Mouse (Mus musculus): ENCODE measurements around the gene Tpst1. TPM values are rescaled to one million over a fixed set of nuclear protein-coding genes. Genes with fewer than 3 reads are reported as not detected.

Tpst1 gene
- polyA plus RNA-seq, 1 experiment from 2014 or later = 65.4 TPM

GRCm38 (mm10) chr5:130084271-130084670, 11.1 kb downstream of the Tpst1 start:
- DNase-seq (ENCODE audit: low spot score) = no peak
- peaks cover 56% of the 10 kb centered on the region for H3K36me3 ChIP-seq
- WGBS = 93% methylated on average over 3 of the region's 3 CpGs
- peaks cover 11% of the 10 kb centered on the region for H3K4me1 ChIP-seq
- no peak overlapping the region for H3K4me3 ChIP-seq
- 0 out of 2 replicates have a peak, but pooled peaks cover 2% of the 10 kb centered on the region for H3K9me3 ChIP-seq (replicated peaks)
- no peak overlapping the region for H3K27ac ChIP-seq
- no peaks in the 10 kb centered on the region for H3K27me3 ChIP-seq (ENCODE audit: low read depth, poor library complexity, severe bottlenecking)

- peaks cover 59% of the 10 kb centered on the region for H3K36me3 ChIP-seq
- H3K27me3 ChIP-seq (ENCODE audit: low read depth, poor library complexity, severe bottlenecking) = no peaks in the 10 kb centered on the region
- H3K4me3 ChIP-seq = no peak overlapping the region
- no peak overlapping the region for H3K27ac ChIP-seq
- H3K9me3 ChIP-seq (replicated peaks) = no peaks in the 10 kb centered on the region
- WGBS = 89% methylated on average over 7 of the region's 7 CpGs
- DNase-seq (ENCODE audit: low spot score) = no peak
- peaks cover 3% of the 10 kb centered on the region; the same call in 1 of the 2 replicates for H3K4me1 ChIP-seq
Measured at GRCm38 (mm10) chr5:130088008-130088407, 14.9 kb downstream of the Tpst1 start.

GRCm38 (mm10) chr5:130088612-130089011, 15.5 kb downstream of the Tpst1 start:
- Histone ChIP-seq H3K4me3 (no peak overlapping the region), H3K27ac (no peak overlapping the region), H3K4me1 (peaks cover 3% of the 10 kb centered on the region; the same call in 1 of the 2 replicates), H3K9me3 (replicated peaks) (no peaks in the 10 kb centered on the region), H3K36me3 (peaks cover 56% of the 10 kb centered on the region), H3K27me3 (ENCODE audit: low read depth, poor library complexity, severe bottlenecking) (no peaks in the 10 kb centered on the region)
- WGBS = 88% methylated on average over 4 of the region's 4 CpGs
- DNase-seq (ENCODE audit: low spot score) = no peak

- peaks cover 53% of the 10 kb centered on the region for H3K36me3 ChIP-seq
- H3K4me3 ChIP-seq = no peak overlapping the region
Measured at GRCm38 (mm10) chr5:130089177-130089576, 16.1 kb downstream of the Tpst1 start.

GRCm38 (mm10) chr5:130089626-130090393, 16.7 kb downstream of the Tpst1 start:
- DNase-seq (ENCODE audit: low spot score) = no peak
- Histone ChIP-seq H3K27me3 (ENCODE audit: low read depth, poor library complexity, severe bottlenecking) (no peaks in the 10 kb centered on the region), H3K27ac (no peak overlapping the region), H3K36me3 (peaks cover 47% of the 10 kb centered on the region), H3K4me1 (peaks cover 3% of the 10 kb centered on the region; the same call in 1 of the 2 replicates), H3K4me3 (no peak overlapping the region), H3K9me3 (replicated peaks) (no peaks in the 10 kb centered on the region)
- 93% methylated on average over 18 of the region's 18 CpGs for WGBS

More at GRCm38 (mm10) chr5:130089177-130089576, 16.1 kb downstream of the Tpst1 start:
- 81% methylated on average over 7 of the region's 7 CpGs for whole genome bisulfite sequencing
- Histone ChIP-seq H3K9me3 (replicated peaks) (no peaks in the 10 kb centered on the region), H3K27me3 (ENCODE audit: low read depth, poor library complexity, severe bottlenecking) (no peaks in the 10 kb centered on the region), H3K4me1 (peaks cover 3% of the 10 kb centered on the region; the same call in 1 of the 2 replicates), H3K27ac (no peak overlapping the region)
- no peak for DNase-seq (ENCODE audit: low spot score)

- 66% methylated on average over 12 of the region's 12 CpGs for whole genome bisulfite sequencing
- Histone ChIP-seq H3K4me1 (no peaks in the 10 kb centered on the region), H3K4me3 (no peak overlapping the region), H3K27me3 (ENCODE audit: low read depth, poor library complexity, severe bottlenecking) (no peaks in the 10 kb centered on the region), H3K9me3 (replicated peaks) (no peaks in the 10 kb centered on the region), H3K27ac (no peak overlapping the region), H3K36me3 (peaks cover 22% of the 10 kb centered on the region)
- DNase-seq (ENCODE audit: low spot score) = no peak
Measured at GRCm38 (mm10) chr5:130096754-130097153, 23.6 kb downstream of the Tpst1 start.

GRCm38 (mm10) chr5:130097837-130098236, 24.7 kb downstream of the Tpst1 start:
- Histone ChIP-seq H3K27me3 (ENCODE audit: low read depth, poor library complexity, severe bottlenecking) (no peaks in the 10 kb centered on the region), H3K9me3 (replicated peaks) (no peaks in the 10 kb centered on the region), H3K4me1 (no peaks in the 10 kb centered on the region), H3K27ac (no peak overlapping the region), H3K36me3 (peaks cover 29% of the 10 kb centered on the region), H3K4me3 (no peak overlapping the region)
- no peak for DNase-seq (ENCODE audit: low spot score)
- 87% methylated on average over 2 of the region's 2 CpGs for WGBS

- 95% methylated on average over 17 of the region's 17 CpGs for WGBS
- H3K36me3 ChIP-seq = peaks cover 50% of the 10 kb centered on the region
Measured at GRCm38 (mm10) chr5:130101724-130102123, 28.6 kb downstream of the Tpst1 start.

GRCm38 (mm10) chr5:130109348-130109747, 36.2 kb downstream of the Tpst1 start:
- Histone ChIP-seq H3K9me3 (replicated peaks) (no peaks in the 10 kb centered on the region), H3K27me3 (ENCODE audit: low read depth, poor library complexity, severe bottlenecking) (no peaks in the 10 kb centered on the region), H3K4me1 (no peaks in the 10 kb centered on the region), H3K36me3 (peaks cover 56% of the 10 kb centered on the region), H3K27ac (no peak overlapping the region), H3K4me3 (no peak overlapping the region)
- DNase-seq (ENCODE audit: low spot score) = no peak
- 85% methylated on average over 3 of the region's 3 CpGs for WGBS

More at GRCm38 (mm10) chr5:130101724-130102123, 28.6 kb downstream of the Tpst1 start:
- Histone ChIP-seq H3K9me3 (replicated peaks) (no peaks in the 10 kb centered on the region), H3K4me1 (no peaks in the 10 kb centered on the region), H3K27me3 (ENCODE audit: low read depth, poor library complexity, severe bottlenecking) (no peaks in the 10 kb centered on the region), H3K27ac (no peak overlapping the region), H3K4me3 (no peak overlapping the region)
- no peak for DNase-seq (ENCODE audit: low spot score)

GRCm38 (mm10) chr5:130110632-130111464, 37.7 kb downstream of the Tpst1 start:
- Histone ChIP-seq H3K27ac (no peak overlapping the region), H3K9me3 (replicated peaks) (no peaks in the 10 kb centered on the region), H3K4me3 (no peak overlapping the region), H3K27me3 (ENCODE audit: low read depth, poor library complexity, severe bottlenecking) (no peaks in the 10 kb centered on the region), H3K4me1 (no peaks in the 10 kb centered on the region), H3K36me3 (peaks cover 56% of the 10 kb centered on the region)
- no peak for DNase-seq (ENCODE audit: low spot score)
- WGBS = 86% methylated on average over 12 of the region's 12 CpGs

GRCm38 (mm10) chr5:130112653-130113052, 39.5 kb downstream of the Tpst1 start:
- Histone ChIP-seq H3K4me3 (no peak overlapping the region), H3K27ac (no peak overlapping the region), H3K27me3 (ENCODE audit: low read depth, poor library complexity, severe bottlenecking) (no peaks in the 10 kb centered on the region), H3K4me1 (no peaks in the 10 kb centered on the region), H3K36me3 (peaks cover 62% of the 10 kb centered on the region), H3K9me3 (replicated peaks) (no peaks in the 10 kb centered on the region)
- DNase-seq (ENCODE audit: low spot score) = no peak

- no peak overlapping the region for H3K4me3 ChIP-seq
- no peak for DNase-seq (ENCODE audit: low spot score)
- H3K27ac ChIP-seq = no peak overlapping the region
- no peaks in the 10 kb centered on the region for H3K27me3 ChIP-seq (ENCODE audit: low read depth, poor library complexity, severe bottlenecking)
- 95% methylated on average over 12 of the region's 12 CpGs for WGBS
- no peaks in the 10 kb centered on the region for H3K9me3 ChIP-seq (replicated peaks)
- H3K4me1 ChIP-seq = no peaks in the 10 kb centered on the region
- H3K36me3 ChIP-seq = peaks cover 41% of the 10 kb centered on the region
Measured at GRCm38 (mm10) chr5:130116116-130116515, 43.0 kb downstream of the Tpst1 start.

GRCm38 (mm10) chr5:130116857-130117256, 43.7 kb downstream of the Tpst1 start:
- Histone ChIP-seq H3K9me3 (replicated peaks) (no peaks in the 10 kb centered on the region), H3K4me3 (no peak overlapping the region), H3K36me3 (peaks cover 48% of the 10 kb centered on the region), H3K4me1 (no peaks in the 10 kb centered on the region), H3K27me3 (ENCODE audit: low read depth, poor library complexity, severe bottlenecking) (no peaks in the 10 kb centered on the region), H3K27ac (no peak overlapping the region)
- DNase-seq (ENCODE audit: low spot score) = no peak
- WGBS = 87% methylated on average over 7 of the region's 7 CpGs

Measured in limb, embryonic 10.5 days (tissue).